Mouse (Mus musculus): Measurements from ENCODE around the gene Eps8l2. TPM values are rescaled to one million over a fixed set of nuclear protein-coding genes. Genes with fewer than 3 reads are reported as not detected.
A peak's percentile ranks its signal among the peaks of the same experiment; 100 is the strongest.
"Not testable (repeated sequence)": the region's sequence is repeated elsewhere in the genome, so short reads cannot be mapped to it uniquely, and the experiment has no call there.

Gene Eps8l2
- polyA plus RNA-seq, 1 experiment from 2014 or later: 1.2 TPM

DNA sequence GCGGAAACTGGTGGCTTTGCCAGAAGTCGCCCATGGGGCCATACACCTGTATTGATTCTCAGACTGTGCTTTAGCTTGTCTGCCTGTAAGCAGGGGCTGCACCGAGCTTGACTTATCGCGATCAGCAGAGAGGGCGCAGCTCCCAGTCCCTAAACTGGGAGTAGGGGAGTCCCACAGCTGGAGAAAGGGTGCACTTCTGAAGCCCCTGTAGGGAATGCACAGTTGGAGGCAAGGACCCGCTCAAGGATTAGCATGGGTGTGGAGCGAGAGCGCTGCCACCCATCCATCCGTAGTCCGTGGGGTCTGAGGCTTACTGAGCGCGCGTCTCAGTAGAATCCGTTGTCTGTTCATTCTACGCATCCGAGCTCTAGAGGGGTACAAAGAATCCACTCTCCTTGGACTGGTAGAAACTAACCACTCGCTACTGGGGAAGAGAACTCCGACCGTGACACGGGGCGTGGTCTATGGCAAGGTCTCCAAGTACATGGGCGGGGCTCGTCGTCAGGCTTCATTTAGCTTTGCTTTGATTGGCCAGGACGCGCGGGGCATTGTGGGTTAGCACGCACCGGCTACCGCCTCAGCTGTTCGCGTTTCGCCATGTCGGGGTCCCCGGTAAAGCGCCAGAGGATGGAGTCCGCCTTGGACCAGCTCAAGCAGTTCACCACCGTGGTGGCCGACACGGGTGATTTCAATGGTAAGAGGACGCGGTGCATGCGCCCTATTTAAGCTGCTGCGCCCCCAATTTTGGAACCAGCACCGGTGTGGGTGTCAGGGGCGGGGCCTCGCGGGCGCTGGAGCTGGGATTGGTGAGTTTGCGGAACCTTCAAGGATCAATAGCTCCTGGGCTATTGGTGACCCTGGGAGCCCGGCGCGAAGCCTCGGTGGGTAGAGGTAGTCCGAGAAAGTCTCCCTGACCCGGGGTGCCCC is 53.2 kb downstream of the Eps8l2 start, which contains the start of gene Taldo1:
Gene Taldo1, plus strand, starts transcription at position 575 of the 927 bp plus-strand sequence.
- DNase-seq (ENCODE audit: low spot score) (peak; percentile 93), ATAC-seq (ENCODE audit: low FRiP score) (peak; percentile 94)
- Histone ChIP-seq H3K27me3 (ENCODE audit: control insufficient read depth, insufficient read depth, low read length) (no peaks in the 10 kb centered on the region), H3K36me3 (replicated peaks; ENCODE audit: control insufficient read depth, insufficient read depth) (peaks cover 14% of the 10 kb centered on the region), H3K27ac (peak within 1 kb of the TSS; percentile 73), H3K4me1 (replicated peaks; ENCODE audit: control insufficient read depth, insufficient read depth, low read length) (peaks cover 12% of the 10 kb centered on the region), H3K4me2 (replicated peaks) (peak within 1 kb of the TSS; percentile 95), H3K9me3 (ENCODE audit: control insufficient read depth, low read length) (no peaks in the 10 kb centered on the region), H3K4me3 (replicated peaks; ENCODE audit: low read length) (peak within 1 kb of the TSS; percentile 55), H3K9ac (peak within 1 kb of the TSS; percentile 87)
- under 1% methylated on average over 57 of the region's 57 CpGs for WGBS

DNA sequence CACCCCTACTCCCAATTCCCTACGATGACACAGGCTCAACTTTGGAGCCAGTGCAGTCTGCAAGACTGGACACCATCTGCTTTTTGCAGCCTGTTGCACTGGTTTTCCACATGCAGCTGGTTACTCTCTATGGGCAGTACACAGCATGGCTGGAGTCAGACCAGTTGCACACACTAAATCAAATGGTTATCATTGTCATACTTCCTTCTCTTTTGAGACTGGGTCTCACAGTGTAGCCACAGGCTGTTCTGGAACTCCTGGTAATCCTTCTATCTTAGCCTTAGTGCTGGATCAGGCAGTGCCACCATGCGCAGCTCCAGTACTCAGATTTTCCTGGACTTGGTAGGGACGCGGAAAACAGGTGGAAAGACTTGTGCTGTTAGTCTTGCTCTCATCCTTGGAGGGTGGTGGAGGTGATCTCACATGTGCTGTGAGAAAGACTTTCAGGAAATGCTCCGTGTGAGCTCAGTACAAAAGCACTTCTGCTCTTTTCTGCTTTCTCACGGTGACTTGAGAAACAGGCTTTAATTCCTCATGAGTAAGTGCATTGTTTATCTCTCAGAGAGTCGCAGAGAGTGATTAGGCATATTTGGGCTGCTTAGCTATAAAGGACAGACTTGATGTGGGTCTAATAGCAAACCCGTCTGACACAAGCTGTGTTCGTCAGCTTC is 54.0 kb downstream of the Eps8l2 start:
- WGBS: 26% methylated on average over 9 of the region's 9 CpGs
- H3K36me3 ChIP-seq (replicated peaks; ENCODE audit: control insufficient read depth, insufficient read depth): peaks cover 21% of the 10 kb centered on the region
- H3K4me2 ChIP-seq (replicated peaks): peak overlapping the region; percentile 95
- ATAC-seq (ENCODE audit: low FRiP score) (no peak), DNase-seq (ENCODE audit: low spot score) (no peak)
- H3K9ac ChIP-seq: peak overlapping the region; percentile 87
- no peaks in the 10 kb centered on the region for H3K27me3 ChIP-seq (ENCODE audit: control insufficient read depth, insufficient read depth, low read length)
- H3K4me3 ChIP-seq (replicated peaks; ENCODE audit: low read length): peak overlapping the region; percentile 55
- peak overlapping the region; percentile 73; the same call in 1 of the 2 replicates for H3K27ac ChIP-seq
- peaks cover 12% of the 10 kb centered on the region for H3K4me1 ChIP-seq (replicated peaks; ENCODE audit: control insufficient read depth, insufficient read depth, low read length)
- no peaks in the 10 kb centered on the region for H3K9me3 ChIP-seq (ENCODE audit: control insufficient read depth, low read length)

GRCm38 (mm10) chr7:141394158-141394557 is 55.5 kb downstream of the Eps8l2 start:
- ATAC-seq (ENCODE audit: low FRiP score): no peak
- H3K9ac ChIP-seq: no peak overlapping the region
- 92% methylated on average over 7 of the region's 7 CpGs for WGBS
- no peaks in the 10 kb centered on the region for H3K27me3 ChIP-seq (ENCODE audit: control insufficient read depth, insufficient read depth, low read length)
- no peaks in the 10 kb centered on the region for H3K9me3 ChIP-seq (ENCODE audit: control insufficient read depth, low read length)
- DNase-seq (ENCODE audit: low spot score): no peak
- H3K27ac ChIP-seq: no peak overlapping the region
- peaks cover 36% of the 10 kb centered on the region for H3K36me3 ChIP-seq (replicated peaks; ENCODE audit: control insufficient read depth, insufficient read depth)
- peaks cover 12% of the 10 kb centered on the region for H3K4me1 ChIP-seq (replicated peaks; ENCODE audit: control insufficient read depth, insufficient read depth, low read length)
- H3K4me2 ChIP-seq (replicated peaks): no peak overlapping the region
- H3K4me3 ChIP-seq (replicated peaks; ENCODE audit: low read length): no peak overlapping the region

- Histone ChIP-seq H3K9me3 (ENCODE audit: control insufficient read depth, low read length) (no peaks in the 10 kb centered on the region), H3K27ac (no peak overlapping the region), H3K9ac (no peak overlapping the region), H3K4me1 (replicated peaks; ENCODE audit: control insufficient read depth, insufficient read depth, low read length) (peaks cover 12% of the 10 kb centered on the region), H3K4me2 (replicated peaks) (no peak overlapping the region), H3K4me3 (replicated peaks; ENCODE audit: low read length) (no peak overlapping the region), H3K27me3 (ENCODE audit: control insufficient read depth, insufficient read depth, low read length) (no peaks in the 10 kb centered on the region), H3K36me3 (replicated peaks; ENCODE audit: control insufficient read depth, insufficient read depth) (peaks cover 42% of the 10 kb centered on the region)
- no peak for ATAC-seq (ENCODE audit: low FRiP score)
- DNase-seq (ENCODE audit: low spot score): peak; percentile 55
- 22% methylated on average over 6 of the region's 6 CpGs for WGBS
Observed at GRCm38 (mm10) chr7:141394771-141395170, 56.1 kb downstream of the Eps8l2 start.

DNA sequence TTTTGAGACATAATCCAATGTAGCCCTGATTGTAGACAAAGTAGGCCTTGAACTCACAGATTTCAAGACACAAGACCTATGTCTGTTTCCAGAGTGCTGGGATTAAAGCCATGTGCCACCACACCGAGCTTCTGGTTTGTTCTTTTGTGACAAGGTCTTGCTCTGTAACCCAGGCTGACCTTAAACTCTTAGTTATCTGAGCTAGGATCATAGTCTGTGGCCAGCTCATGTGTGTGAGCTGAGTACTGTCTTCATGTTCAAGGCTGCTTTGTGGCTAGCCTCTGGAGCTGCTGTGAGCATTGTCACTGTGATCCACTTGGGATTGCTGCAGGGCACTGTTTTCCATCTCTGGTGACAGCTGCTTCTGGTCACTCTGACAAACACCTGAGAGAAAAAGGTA is 56.7 kb downstream of the Eps8l2 start:
- Histone ChIP-seq H3K9me3 (ENCODE audit: control insufficient read depth, low read length) (no peaks in the 10 kb centered on the region), H3K9ac (no peak overlapping the region), H3K36me3 (replicated peaks; ENCODE audit: control insufficient read depth, insufficient read depth) (peaks cover 48% of the 10 kb centered on the region), H3K4me2 (replicated peaks) (no peak overlapping the region), H3K4me3 (replicated peaks; ENCODE audit: low read length) (no peak overlapping the region), H3K27ac (no peak overlapping the region), H3K4me1 (replicated peaks; ENCODE audit: control insufficient read depth, insufficient read depth, low read length) (peaks cover 12% of the 10 kb centered on the region), H3K27me3 (ENCODE audit: control insufficient read depth, insufficient read depth, low read length) (no peaks in the 10 kb centered on the region)
- DNase-seq (ENCODE audit: low spot score) (no peak), ATAC-seq (ENCODE audit: low FRiP score) (no peak)
- 74% methylated on average over 1 of the region's 1 CpGs for WGBS

GRCm38 (mm10) chr7:141403305-141403704 is 64.6 kb downstream of the Eps8l2 start:
- no peak overlapping the region for H3K9ac ChIP-seq
- no peak overlapping the region for H3K4me3 ChIP-seq (replicated peaks; ENCODE audit: low read length)
- no peaks in the 10 kb centered on the region for H3K27me3 ChIP-seq (ENCODE audit: control insufficient read depth, insufficient read depth, low read length)
- ATAC-seq (ENCODE audit: low FRiP score) (no peak), DNase-seq (ENCODE audit: low spot score) (peak; percentile 29)
- 46% methylated on average over 5 of the region's 5 CpGs for WGBS
- H3K9me3 ChIP-seq (ENCODE audit: control insufficient read depth, low read length): no peaks in the 10 kb centered on the region
- no peaks in the 10 kb centered on the region for H3K4me1 ChIP-seq (replicated peaks; ENCODE audit: control insufficient read depth, insufficient read depth, low read length)
- H3K36me3 ChIP-seq (replicated peaks; ENCODE audit: control insufficient read depth, insufficient read depth): peaks cover 65% of the 10 kb centered on the region
- H3K27ac ChIP-seq: no peak overlapping the region
- no peak overlapping the region for H3K4me2 ChIP-seq (replicated peaks)

GRCm38 (mm10) chr7:141405466-141405865 is 66.8 kb downstream of the Eps8l2 start:
- no peaks in the 10 kb centered on the region for H3K27me3 ChIP-seq (ENCODE audit: control insufficient read depth, insufficient read depth, low read length)
- ATAC-seq (ENCODE audit: low FRiP score): no peak
- DNase-seq (ENCODE audit: low spot score): no peak
- no peak overlapping the region for H3K4me2 ChIP-seq (replicated peaks)
- no peak overlapping the region for H3K27ac ChIP-seq
- no peak overlapping the region for H3K4me3 ChIP-seq (replicated peaks; ENCODE audit: low read length)
- no peaks in the 10 kb centered on the region for H3K9me3 ChIP-seq (ENCODE audit: control insufficient read depth, low read length)
- WGBS: 88% methylated on average over 4 of the region's 4 CpGs
- H3K4me1 ChIP-seq (replicated peaks; ENCODE audit: control insufficient read depth, insufficient read depth, low read length): no peaks in the 10 kb centered on the region; the same call in 1 of the 2 replicates
- H3K36me3 ChIP-seq (replicated peaks; ENCODE audit: control insufficient read depth, insufficient read depth): peaks cover 65% of the 10 kb centered on the region
- H3K9ac ChIP-seq: no peak overlapping the region

DNA sequence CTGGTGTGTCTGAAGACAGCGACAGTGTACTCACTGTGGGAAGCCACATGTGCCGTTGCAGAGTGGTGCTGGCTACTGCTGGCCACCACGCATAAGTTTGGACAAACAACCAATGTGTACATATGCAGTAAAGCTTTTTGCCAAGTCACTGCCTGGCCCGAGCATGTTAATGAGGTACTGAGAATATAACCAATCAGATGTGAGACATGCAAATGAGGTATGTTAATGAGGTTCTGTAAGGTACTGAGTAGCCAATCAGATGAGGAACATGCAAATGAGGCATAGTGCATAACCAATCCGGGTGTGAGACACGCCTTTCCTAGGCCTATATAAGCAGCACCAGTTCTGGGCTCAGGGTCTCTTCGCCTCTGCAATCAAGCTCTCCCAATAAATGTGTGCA is 69.0 kb downstream of the Eps8l2 start:
- not testable (repeated sequence) for H3K9me3 ChIP-seq (ENCODE audit: control insufficient read depth, low read length); H3K27me3 ChIP-seq (ENCODE audit: control insufficient read depth, insufficient read depth, low read length); H3K4me1 ChIP-seq (replicated peaks; ENCODE audit: control insufficient read depth, insufficient read depth, low read length); ATAC-seq (ENCODE audit: low FRiP score); DNase-seq (ENCODE audit: low spot score); H3K27ac ChIP-seq; H3K9ac ChIP-seq; H3K4me3 ChIP-seq (replicated peaks; ENCODE audit: low read length); H3K4me2 ChIP-seq (replicated peaks)
- peaks cover 47% of the 10 kb centered on the region for H3K36me3 ChIP-seq (replicated peaks; ENCODE audit: control insufficient read depth, insufficient read depth)
- 95% methylated on average over 7 of the region's 7 CpGs for WGBS

GRCm38 (mm10) chr7:141408833-141409232 is 70.2 kb downstream of the Eps8l2 start:
- 0 out of 2 replicates have a peak overlapping the region, but pooled peaks have one; percentile 34 for H3K27ac ChIP-seq
- WGBS: 13% methylated on average over 11 of the region's 11 CpGs
- H3K27me3 ChIP-seq (ENCODE audit: control insufficient read depth, insufficient read depth, low read length): no peaks in the 10 kb centered on the region
- peak; percentile 87 for DNase-seq (ENCODE audit: low spot score)
- H3K36me3 ChIP-seq (replicated peaks; ENCODE audit: control insufficient read depth, insufficient read depth): peaks cover 38% of the 10 kb centered on the region; the same call in 1 of the 2 replicates
- H3K4me1 ChIP-seq (replicated peaks; ENCODE audit: control insufficient read depth, insufficient read depth, low read length): peaks cover 8% of the 10 kb centered on the region
- no peaks in the 10 kb centered on the region for H3K9me3 ChIP-seq (ENCODE audit: control insufficient read depth, low read length)
- peak; percentile 69 for ATAC-seq (ENCODE audit: low FRiP score)
- 0 out of 2 replicates have a peak overlapping the region, but pooled peaks have one; percentile 7 for H3K4me2 ChIP-seq (replicated peaks)
- peak overlapping the region; percentile 40 for H3K9ac ChIP-seq
- no peak overlapping the region for H3K4me3 ChIP-seq (replicated peaks; ENCODE audit: low read length)

Data from hindbrain, embryonic 14.5 days (tissue).